Mouse (Mus musculus): Measurements from ENCODE around the gene Slamf7.

GRCm38 (mm10) chr1:171647716-171648115 lies 5.1 kb downstream of the Slamf7 start:
- TF ChIP-seq CTCF (IDR thresholded peaks at IDR 0.05; ENCODE audit: extremely low read depth, insufficient read depth, insufficient read length, insufficient replicate concordance): no peak
- TF ChIP-seq POLR2A (IDR thresholded peaks at IDR 0.05; ENCODE audit: low read depth, low read length): no peak
